Mouse (Mus musculus): Measurements from ENCODE around the gene Mtrex.

Gene Mtrex

GRCm38 (mm10) chr13:112927287-112928001, at the start of gene Mtrex, which contains the start of gene Dhx29:
Mtrex (minus strand) TSS chr13:112927398.
Dhx29 (plus strand) TSS chr13:112927454.
- peak; percentile 98 for DNase-seq

- no peak for DNase-seq
These were observed 49.5 kb upstream of the Mtrex start for GRCm38 (mm10) chr13:112976720-112977119.

GRCm38 (mm10) chr13:112967267-112967666, 40.1 kb upstream of the Mtrex start:
- no peak for DNase-seq

- no peak for DNase-seq
These were observed 37.2 kb upstream of the Mtrex start for GRCm38 (mm10) chr13:112964421-112964820.

- DNase-seq = no peak
These were observed 35.9 kb upstream of the Mtrex start for GRCm38 (mm10) chr13:112963081-112963480.

- peak; percentile 64 for DNase-seq
These were observed 26.9 kb upstream of the Mtrex start for GRCm38 (mm10) chr13:112954067-112954466.

- no peak for DNase-seq
These were observed 18.7 kb upstream of the Mtrex start for GRCm38 (mm10) chr13:112945900-112946299.

- peak; percentile 32 for DNase-seq
These were observed 18.1 kb upstream of the Mtrex start for GRCm38 (mm10) chr13:112945312-112945711.

GRCm38 (mm10) chr13:112941879-112942330, 14.7 kb upstream of the Mtrex start:
- peak; percentile 76 for DNase-seq

- DNase-seq = peak; percentile 49
These were observed 10.9 kb upstream of the Mtrex start for GRCm38 (mm10) chr13:112938130-112938529.

- no peak for DNase-seq
These were observed 955 bp upstream of the Mtrex start for GRCm38 (mm10) chr13:112928038-112928668.

GRCm38 (mm10) chr13:112926796-112927195, 402 bp downstream of the Mtrex start:
- no peak for DNase-seq

- DNase-seq = no peak
These were observed 1.2 kb downstream of the Mtrex start for GRCm38 (mm10) chr13:112925976-112926375.

- no peak for DNase-seq
These were observed 1.9 kb downstream of the Mtrex start for GRCm38 (mm10) chr13:112925266-112925665.

- no peak for DNase-seq
These were observed 6.3 kb downstream of the Mtrex start for GRCm38 (mm10) chr13:112920906-112921305.

GRCm38 (mm10) chr13:112919141-112919865, 7.9 kb downstream of the Mtrex start:
- no peak for DNase-seq

GRCm38 (mm10) chr13:112910434-112910833, 16.8 kb downstream of the Mtrex start:
- no peak for DNase-seq

- peak; percentile 16 for DNase-seq
These were observed 17.5 kb downstream of the Mtrex start for GRCm38 (mm10) chr13:112909663-112910062.

- no peak for DNase-seq
These were observed 25.0 kb downstream of the Mtrex start for GRCm38 (mm10) chr13:112902176-112902575.

GRCm38 (mm10) chr13:112887234-112887633, 40.0 kb downstream of the Mtrex start:
- DNase-seq = no peak

GRCm38 (mm10) chr13:112871500-112872266, 55.5 kb downstream of the Mtrex start:
- DNase-seq = peak; percentile 25

GRCm38 (mm10) chr13:112870039-112870690, 57.0 kb downstream of the Mtrex start:
- DNase-seq = no peak

Data from layer of hippocampus, adult 9-11 months (tissue).